Mouse (Mus musculus): ENCODE data around the gene Syt2.

Gene Syt2

DNA sequence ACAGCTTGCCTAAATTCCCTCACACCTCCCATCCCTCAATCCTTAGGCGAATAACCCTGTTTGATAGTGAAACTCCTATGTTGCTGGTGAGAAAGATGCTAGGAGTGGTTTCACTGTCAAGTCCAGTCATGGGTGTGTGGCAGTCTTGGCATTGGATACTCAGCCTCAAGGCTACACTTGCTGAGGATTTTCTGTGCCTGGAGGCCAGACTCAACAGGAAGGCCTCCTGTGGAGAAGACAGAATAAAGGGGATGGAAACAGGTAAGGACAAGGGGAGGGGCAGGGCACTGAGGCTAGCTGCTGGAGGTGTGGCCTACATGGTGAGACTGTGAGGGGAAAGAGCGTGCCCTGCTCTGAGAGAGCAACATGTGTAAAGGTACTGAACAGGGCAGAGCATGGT lies 60.1 kb downstream of the Syt2 start:
- DNase-seq (ENCODE audit: low spot score) = no peak

DNA sequence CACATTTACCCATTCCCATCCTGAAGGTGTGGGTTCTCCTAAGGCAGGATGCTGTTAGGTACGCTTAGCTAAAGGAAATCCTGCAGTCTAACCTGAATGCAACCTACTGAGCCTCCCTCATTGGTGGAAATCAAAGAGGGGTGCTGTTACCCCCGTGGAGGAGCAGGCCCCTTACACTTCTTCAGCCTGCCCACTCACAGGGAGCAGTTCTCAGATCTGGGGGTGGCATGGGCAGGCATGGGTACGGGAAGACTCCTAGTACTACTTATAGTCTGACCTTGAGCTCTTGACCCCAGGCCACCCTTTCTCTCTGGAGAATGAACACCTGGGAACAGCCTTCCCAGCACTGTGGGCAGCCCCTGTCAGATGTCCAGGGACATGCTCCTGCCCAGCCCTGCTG lies 61.0 kb downstream of the Syt2 start:
- no peak for DNase-seq (ENCODE audit: low spot score)

DNA sequence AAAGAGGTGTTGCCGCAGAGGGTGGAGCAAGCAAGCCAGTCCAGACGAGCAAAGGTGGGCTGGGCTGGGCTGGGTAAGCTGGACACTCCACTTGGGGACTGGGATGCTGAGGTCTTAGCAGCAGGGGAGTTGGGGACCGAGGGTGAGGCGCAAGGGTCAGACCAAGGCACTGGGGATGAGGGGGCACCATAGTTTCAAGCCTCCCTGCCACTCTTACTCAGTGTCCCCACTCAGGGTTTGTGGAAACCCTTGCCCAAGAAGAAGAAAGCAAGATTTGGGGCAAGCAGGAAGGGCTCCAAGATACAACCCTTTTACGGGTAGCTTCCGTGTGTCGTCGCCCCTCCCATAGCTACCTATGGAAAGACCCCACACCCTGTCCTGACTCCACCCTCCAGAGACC lies 61.8 kb downstream of the Syt2 start:
- no peak for DNase-seq (ENCODE audit: low spot score)

DNA sequence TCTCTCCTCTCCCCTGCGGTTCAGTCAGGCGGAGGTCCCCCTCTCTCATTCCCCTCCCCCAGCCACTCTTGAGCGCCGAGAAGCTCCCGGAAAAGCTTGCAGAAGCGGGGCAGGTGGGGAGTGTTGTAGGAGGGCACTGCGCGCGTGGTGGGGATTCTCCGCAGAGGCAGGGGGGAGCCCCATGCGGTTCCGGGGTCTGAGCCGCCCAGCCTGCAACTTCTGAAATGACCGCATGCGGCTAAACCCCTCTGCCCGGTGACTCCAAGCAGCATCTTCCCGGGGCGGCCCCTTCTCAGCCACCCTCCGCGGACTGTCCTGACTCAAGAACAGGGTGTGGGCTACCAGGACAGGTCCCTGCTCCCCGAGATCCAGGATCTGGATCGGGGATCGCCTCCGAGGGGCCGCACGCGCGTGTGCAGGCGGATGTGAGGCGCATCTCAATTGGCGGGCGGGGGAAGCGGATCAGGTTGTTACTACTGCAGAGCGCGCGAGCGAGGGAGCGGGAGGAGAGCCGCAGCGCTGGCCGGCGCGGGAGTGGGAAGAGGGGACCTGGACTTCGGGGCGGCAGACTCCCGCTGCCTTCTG lies 62.4 kb downstream of the Syt2 start:
- no peak for DNase-seq (ENCODE audit: low spot score)

DNA sequence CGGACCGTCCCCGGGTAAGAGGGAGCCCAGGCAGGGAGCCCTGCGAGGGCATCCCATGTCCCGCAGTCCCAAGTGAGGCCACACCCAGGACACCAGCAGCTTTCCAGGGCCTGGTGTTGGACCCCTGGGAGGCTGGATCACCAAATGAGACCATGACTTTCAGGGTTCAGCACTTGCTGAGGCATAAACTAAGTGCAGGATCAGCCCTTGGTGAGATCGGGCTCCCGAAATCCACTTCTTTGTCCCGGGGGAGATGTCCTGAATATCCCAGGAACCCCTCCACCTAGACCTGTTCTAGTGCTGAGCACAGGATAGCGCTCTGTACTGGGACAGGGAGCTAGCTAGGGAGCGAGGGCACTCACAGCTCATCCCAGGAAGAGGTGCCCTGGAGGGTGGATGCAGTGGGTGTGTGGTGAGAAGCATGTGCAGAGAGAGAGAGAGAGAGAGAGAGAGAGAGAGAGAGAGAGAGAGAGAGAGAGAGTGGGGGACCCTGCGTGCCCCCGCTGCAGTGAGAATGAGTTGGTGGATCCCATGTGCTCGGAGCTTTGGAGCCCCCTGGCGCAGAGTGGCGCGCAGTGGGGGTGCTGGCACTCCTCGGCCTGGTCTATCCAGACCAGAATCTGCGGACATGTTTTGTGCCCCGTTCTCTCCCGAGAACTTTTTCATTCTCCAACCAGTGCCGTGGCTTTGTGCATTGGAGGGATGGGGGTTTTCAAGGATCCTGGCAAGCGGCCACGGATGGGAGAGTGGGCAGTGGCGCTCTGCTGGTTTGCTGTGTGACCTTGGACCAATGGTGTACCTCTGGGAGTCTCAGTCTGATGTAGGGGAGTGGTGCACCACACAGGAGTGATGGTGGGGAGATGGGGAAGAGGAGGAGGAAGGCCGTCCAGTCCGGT lies 63.2 kb downstream of the Syt2 start:
- DNase-seq (ENCODE audit: low spot score) = no peak

DNA sequence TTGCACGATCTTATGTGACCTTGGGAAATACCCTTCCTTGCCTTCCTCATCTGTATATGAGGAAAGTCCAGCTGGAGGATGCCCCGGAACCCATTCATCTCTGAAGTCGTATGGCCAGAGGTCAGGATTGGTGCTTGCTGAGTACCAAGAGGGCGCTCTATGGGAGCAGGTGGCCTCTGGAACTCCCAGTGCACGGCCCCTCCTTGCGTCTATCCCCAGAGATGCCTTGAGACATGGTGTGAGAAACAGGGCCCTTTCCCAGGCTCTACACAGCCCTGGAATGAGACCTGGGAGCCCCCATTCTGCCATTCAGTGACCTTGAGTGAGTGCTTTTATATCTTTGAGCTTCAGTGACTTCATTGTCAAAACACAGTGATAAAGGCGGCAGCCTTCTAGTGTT lies 64.6 kb downstream of the Syt2 start:
- DNase-seq (ENCODE audit: low spot score) = no peak

DNA sequence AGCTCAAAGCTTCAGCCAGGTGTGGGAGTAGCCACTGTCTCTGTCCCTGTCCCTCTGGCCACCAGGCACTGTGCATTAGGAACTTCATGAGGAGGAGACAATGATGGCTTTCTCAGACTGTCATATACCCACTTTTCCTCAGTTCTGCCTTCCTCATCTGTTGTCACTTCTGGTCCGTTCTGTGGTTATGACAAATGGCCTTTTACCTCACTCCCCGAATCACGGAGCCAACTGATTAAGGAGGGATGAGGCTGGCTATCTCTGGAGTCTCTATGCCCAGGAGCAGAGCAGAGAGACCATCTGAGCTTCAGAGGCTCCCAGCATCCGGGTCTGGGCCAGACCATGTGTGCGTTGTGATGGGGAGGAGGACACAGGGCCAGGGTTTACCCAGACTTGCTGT lies 65.2 kb downstream of the Syt2 start:
- DNase-seq (ENCODE audit: low spot score) = no peak

DNA sequence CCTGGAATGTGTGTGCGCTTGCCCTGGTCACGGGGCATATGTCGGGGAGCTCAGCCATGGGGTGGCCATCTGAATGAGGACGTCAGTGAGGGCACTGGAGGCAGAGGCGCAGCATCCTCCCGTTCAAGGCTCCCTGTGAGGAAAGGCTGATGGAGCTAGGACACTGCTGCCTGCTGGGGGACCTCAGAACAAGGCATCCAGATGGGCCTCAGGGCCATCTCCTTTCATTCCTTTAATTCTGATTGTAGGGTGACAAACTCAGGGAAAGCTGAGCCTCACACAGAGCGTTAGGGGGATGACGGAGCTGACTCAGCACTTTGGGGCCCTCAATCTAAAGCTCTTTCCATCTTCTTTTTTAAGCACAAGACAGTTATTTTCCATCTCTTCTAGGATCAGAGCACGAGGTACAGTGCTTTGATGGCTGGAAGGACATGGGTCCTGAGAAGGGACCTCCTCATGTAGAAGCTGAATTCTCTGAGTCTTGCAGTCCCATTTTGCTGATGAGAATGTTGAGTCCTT lies 66.4 kb downstream of the Syt2 start:
- no peak for DNase-seq (ENCODE audit: low spot score)

DNA sequence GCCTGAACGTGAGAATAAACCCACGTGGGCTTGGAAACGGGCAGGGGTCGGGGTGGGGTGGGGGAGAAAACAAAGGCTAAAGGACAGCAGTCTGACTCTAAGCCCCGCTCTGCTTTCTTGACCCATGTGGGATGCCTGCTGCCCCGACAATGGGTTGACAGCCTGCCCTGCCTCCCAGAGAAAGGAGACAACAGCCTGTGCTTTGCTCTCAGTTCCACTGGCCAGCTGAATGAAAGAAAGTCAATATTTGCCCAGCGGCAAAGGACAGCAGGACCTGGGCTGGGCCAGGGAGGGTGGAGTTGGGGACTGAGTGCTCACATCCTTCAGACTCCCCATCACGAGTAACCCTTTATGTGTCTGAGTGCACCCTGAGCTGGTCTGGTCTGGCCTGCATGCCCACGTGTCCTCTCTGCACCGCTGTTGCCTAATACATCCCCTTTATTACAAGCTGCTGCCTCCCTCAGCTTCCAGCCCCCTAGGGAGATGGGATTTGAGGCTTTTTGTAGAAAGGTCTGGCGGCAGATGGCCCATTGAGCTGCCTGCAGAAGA lies 67.0 kb downstream of the Syt2 start:
- peak; percentile 36 for DNase-seq (ENCODE audit: low spot score)

DNA sequence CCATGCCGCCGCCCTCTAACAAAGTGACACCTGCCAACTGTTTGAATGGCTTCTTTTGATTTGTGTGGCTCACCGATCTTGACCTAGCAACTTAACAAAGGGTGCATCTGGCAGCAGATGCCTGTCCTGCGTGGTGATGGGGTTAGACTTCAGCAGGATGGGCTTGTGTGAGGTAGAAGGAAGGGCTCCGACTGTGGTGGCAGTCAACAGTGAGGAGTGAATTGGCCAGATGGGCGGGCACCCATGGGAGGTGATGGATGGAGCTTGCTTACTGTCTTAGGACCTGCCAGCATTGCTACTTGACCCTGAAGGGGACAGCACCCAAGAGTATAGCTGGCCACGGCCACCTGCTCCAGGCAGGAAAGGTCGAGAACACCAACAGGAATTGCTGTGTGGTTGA lies 67.7 kb downstream of the Syt2 start:
- DNase-seq (ENCODE audit: low spot score) = no peak

DNA sequence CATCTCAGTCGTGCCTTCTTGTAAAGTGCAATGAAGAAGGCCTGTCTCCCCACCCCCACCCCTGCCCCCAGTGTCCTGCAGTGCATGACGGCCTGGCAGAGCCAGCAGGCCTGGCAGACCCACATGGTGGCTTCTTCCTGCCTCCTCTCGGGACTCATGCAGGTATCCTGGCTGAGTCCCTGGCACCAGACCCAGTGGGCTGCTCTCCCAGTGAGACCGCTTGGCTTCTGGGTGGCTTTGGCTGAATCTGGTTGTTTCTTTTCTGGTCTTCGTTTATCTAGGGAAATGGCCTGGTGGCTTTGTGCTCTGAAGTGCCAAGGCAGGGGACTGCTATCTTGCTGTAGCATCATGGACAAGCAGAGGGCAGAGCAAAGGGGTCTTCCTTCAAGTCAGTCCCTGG lies 68.6 kb downstream of the Syt2 start:
- DNase-seq (ENCODE audit: low spot score) = no peak

DNA sequence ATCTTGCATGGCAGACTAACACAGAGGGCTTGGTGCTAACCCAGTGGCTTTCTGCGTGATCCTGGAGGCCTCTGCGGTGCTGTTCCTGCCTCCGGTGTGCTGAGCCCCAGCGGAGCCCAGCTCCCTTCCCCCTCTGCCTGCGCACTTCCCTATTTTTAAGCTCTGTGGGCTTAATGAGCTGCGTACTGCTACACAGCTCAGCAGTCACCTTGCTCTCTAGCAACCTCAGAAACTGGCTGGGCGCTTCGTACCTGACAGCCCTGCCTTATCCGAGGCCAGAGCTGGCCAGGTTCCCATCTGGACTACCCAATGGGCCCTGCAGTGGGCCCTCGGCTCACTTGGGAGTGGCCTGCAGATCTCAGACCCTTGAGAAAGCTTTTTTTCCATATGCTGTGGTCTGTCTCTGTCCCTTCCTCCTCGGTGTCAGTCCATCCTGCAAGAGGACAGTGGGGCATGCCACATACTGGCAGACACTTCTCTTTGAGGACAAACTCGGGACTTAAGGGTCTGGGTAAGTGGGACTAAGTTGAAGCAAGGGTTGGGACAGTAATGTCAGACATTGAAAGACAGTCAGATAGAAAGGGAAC lies 73.3 kb downstream of the Syt2 start:
- DNase-seq (ENCODE audit: low spot score) = no peak

DNA sequence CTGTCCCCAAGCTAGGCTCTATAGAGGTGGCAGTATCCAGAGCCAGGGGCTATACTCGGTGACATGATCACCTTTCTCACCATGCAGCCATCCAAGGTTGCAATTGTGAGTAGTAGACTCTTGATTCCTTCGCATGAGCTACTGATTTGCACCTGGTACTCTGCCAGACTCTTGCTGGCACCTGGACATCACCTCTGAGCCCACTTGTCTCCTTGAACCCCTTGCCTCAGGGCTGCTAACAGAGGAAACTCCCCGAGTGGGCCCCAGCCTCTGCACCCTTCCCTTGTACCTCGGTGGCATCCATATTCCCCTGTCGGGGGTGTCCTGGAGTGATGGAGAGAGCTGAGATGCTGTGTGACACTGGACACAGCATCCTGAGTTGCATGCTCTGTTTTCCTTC lies 75.0 kb downstream of the Syt2 start:
- no peak for DNase-seq (ENCODE audit: low spot score)

DNA sequence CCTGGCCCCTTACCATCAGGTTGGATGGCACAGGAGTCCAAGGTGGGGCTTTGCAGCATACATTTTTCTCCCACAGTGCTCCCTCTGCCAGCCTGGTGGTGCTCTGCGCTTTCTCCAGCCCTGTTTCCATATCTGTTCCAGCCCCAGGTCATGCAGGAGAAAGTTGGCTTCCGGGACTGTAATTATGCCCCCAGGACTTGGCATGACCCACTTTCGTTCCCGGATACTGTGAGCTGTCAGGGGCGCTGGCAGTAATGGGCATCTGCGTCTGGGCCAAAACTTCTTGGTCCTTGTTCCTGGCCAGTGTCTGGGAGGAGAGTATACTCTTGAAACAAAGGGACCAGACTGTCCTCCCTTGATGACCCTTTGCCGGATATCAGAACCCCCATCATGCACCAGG lies 76.4 kb downstream of the Syt2 start:
- DNase-seq (ENCODE audit: low spot score) = peak; percentile 28

DNA sequence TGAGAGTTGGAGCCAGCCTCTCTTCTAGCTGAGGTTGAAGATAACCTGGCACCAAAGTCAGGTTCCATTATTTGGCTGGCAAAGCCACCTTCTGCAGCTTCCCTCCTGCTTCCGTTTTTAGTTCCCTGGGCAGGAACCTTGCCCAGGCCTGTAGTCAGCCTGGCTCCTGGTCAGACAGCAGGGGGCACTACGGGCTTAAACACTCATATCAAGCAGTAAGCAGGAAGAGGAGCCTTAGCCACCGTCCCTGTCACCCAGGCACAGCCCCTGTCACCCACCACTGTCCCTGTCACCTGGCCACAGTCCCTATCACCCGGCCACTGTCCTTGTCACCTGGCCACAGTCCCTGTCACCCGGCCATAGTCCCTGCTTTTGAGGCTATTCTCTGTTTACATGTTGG lies 78.8 kb downstream of the Syt2 start:
- peak; percentile 70 for DNase-seq (ENCODE audit: low spot score)

DNA sequence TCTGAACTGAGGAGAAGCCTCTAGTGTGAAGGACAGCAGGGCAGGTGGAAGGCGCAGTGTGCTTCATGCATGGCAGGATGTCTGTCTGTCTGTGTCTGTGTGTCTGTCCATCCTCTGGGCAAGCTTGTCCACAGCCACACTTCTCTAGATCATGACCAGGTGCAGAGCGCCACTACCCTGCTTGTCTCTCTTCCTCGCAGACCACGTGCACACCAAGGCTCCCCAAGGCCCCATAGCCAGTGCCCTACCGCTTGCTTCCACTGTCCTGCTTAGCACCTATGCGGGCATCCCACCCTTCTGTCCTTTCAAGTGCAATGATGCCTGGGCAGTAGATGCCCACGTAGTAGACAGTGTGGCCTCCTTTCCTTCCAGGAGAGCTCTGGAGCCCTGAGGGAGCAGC lies 80.0 kb downstream of the Syt2 start:
- no peak for DNase-seq (ENCODE audit: low spot score)

DNA sequence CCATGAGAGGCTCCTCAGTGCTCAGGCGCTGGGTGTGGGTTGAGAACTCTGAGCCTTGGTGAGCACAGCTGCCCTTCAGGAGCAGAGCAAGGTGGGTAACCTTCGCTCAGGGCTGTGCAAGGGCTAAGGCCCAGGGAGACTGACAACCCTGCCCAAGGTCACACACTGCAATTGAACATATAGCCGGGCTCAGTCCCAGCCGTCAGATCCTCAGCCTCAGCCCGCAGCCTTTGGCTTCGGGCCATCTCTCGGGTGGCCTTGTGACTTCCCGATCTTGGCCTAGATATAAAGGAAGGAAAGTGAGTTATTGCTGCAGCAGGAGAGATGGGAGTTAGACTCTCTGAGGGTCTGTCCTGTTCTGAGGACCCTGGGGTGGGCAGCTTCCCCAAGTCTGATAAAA lies 80.8 kb downstream of the Syt2 start:
- DNase-seq (ENCODE audit: low spot score) = no peak

DNA sequence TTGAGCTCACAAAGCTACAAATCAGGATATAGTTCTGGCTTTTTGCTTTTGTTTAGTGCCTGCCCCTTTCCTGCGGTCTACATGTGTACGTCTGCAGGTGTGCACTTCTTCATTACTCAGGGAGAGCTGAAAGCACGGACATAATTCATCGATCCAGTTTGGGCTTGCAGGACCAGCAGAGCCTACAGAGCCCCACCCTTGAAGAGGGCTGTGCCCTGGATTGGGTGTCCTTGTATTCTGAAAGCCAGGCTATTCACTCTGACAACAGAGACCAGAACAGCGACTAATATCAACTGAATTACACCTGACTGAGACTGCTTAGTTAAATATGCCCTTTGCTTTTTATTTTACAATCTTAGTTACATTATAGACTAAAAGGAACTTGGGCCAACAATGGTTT lies 87.2 kb downstream of the Syt2 start:
- no peak for DNase-seq (ENCODE audit: low spot score)

DNA sequence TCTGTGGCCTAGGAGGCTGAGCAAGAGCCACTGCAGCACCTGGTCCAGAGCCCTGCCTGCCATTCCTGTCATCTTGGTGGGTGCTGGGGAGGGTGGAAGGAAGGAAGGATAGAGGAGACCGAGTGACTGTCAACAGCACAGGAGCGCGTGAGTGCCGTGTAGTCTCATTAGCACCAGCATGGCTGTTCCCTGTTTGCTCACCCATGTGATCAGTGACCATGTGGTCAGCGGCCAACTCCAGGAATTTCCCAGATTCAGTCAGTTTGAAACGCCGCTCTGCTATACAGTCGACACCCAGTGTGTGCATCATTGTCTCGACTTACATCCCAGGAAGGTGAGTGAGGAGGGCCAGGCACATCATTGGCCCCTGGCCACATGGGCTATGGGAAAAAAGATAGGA lies 91.0 kb downstream of the Syt2 start:
- no peak for DNase-seq (ENCODE audit: low spot score)

DNA sequence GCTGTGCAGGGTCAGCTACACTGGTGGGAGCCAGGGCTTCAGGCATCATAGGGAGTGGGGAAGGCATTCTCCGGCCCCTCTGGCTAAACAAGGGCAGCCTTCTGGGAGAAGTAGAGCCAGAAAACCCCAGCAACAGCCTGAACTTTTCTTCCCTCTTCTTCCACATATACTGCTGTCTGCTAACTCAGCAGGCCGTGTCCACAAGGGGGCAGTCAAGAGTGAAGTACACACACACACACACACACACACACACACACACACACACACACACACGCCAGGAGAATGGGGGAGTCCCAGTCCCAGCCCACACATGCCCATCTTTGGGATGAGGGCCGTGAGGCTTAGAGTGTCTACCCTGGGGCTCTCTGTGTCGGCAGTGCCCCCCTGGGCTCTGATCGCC lies 95.0 kb downstream of the Syt2 start:
- DNase-seq (ENCODE audit: low spot score) = peak; percentile 57

DNA sequence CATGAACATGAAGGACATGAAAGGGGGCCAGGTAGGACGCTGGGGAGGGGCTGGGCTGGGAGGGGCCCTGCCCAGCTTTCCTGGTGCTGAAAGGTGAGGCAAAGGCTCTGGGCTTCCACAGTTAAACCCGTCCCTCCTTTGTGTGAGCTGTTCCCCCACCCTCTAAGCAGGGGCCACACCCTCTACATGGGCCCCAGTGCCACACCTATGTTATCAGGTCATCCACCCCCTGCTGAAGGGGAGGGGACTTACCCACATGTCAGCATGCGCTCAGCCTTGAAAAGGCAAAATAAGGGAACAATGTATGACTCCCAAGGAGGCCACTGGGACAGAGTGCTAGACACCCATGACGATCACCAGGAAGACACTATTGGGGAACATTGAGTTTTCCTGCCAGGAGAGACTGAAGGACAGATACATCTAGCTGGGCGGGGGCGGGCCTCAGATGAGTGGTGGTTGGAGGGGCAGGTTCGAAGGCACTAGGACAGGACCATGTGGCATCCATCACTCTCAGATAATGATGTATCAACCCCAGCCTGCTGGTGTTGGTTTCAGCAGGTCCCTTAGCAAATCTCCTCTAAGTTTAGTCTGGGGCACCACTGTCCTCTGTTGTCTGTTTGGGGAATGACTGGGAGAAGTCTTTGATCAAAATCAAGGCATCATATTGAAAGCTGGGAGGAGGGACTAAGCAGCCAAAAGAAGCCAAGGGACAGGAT lies 95.6 kb downstream of the Syt2 start:
- DNase-seq (ENCODE audit: low spot score) = no peak

DNA sequence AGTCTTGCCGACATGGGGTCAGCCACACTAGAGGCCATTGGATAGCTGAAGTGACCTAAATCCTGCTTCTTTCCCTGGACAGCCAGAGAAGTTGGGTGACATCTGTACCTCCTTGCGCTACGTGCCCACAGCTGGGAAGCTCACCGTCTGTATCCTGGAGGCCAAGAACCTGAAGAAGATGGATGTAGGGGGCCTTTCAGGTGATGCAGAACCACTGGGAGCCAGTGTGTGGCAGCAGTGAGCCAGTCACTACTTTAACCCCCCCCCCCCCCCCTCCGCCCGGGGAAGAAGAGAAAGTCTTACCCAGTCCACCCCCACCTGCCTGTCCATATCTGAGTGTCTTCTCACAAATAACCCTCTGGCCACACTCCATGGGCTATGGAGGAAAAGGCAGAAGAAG lies 99.2 kb downstream of the Syt2 start:
- peak; percentile 53 for DNase-seq (ENCODE audit: low spot score)

All from urinary bladder, postnatal 14 days (tissue).